Mouse (Mus musculus) spleen, postnatal 36 days (tissue): ENCODE results near the gene Rrp15.

Source experiments
- DNase-seq, 2 experiments: peaks; one replicate each; pipeline ENCODE4 v3.0.0; 2022; ENCODE audit warnings: low spot score in 2 of 2, mixed read lengths in 1 of 2

Gene Rrp15

GRCm38 (mm10) chr1:186675263-186675662 is 73.9 kb downstream of the Rrp15 start:
- no peak for DNase-seq

- DNase-seq, result no peak
Measured at GRCm38 (mm10) chr1:186674621-186675020, 74.5 kb downstream of the Rrp15 start.

GRCm38 (mm10) chr1:186673166-186673565 is 76.0 kb downstream of the Rrp15 start:
- DNase-seq, result no peak
